Mouse (Mus musculus): ENCODE measurements at regions not wholly inside any gene's neighbourhood (a gene's known extent, or its start where the extent isn't known, plus 50 kb on each side); places are given as distances from the start of the nearest gene placed in this dataset.

GRCm38 (mm10) chr14:91889141-91889631, 2001.3 kb downstream of the Pcdh9 start:
- peak; percentile 10 to 20 for DNase-seq

GRCm38 (mm10) chr14:91865935-91866664, 2024.4 kb downstream of the Pcdh9 start:
- DNase-seq: no peak

GRCm38 (mm10) chr14:91852258-91852657, 2038.2 kb downstream of the Pcdh9 start:
- no peak for DNase-seq

Measured in cerebellum, postnatal 25 days (tissue).